Mouse (Mus musculus) kidney, adult 2 months (tissue): ENCODE measurements around the gene Chrna1.

Experiments used
- CTCF ChIP-seq: fragments of 200-500 bp; conservative IDR thresholded peaks from 2 replicates; pipeline ENCODE4 v1.5.1; 2011; ENCODE audit warnings: low read depth, mild to moderate bottlenecking, control low read depth, low read length, moderate library complexity, mixed read lengths; ENCODE audit not compliant: insufficient read depth, insufficient read length
- POLR2A ChIP-seq: fragments of 200-500 bp; IDR thresholded peaks from one replicate; pipeline ENCODE4 v1.6.1; 2011; ENCODE audit warnings: low read depth, low read length, control low read depth

DNA sequence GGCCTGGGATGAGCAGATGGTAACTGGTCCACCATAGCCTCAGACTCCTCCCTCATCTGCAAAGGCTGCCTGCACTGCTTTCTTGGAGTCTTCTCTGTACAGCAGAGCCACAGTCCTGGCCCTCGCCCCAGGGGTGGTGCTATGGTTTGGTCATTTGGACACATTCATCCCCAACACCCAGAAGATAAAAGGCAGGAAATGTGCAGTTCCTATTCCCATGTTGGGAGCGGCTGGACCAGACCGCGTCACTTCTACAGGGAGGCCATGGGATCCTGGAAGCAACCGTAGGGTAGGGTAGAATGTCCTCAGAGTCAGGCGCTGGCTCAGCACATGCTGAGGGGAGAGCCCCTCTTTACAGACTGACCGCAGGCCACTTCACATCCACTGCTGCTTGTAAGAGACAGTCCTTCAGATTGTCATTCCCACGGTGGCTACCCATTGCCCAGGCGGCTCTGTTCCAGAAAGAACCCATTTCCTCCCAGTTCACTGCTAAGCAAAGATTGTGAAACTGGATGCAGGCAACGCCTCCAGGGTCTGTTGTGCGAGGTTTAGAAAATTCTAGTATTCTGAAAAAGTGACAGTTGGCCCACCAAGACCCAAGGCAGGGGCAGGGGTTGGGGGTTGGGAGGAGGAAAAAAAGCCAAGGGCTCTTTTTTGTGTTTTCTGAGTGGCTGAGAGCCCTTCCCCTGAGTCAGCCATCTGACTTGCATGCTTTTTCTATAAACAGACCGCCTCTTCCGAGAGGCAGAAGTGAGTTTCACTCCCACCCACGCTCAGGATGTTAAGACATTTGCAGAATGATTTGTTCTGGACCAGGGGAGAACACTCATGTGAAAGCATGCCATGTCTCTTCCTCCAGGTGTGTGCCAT is 12.3 kb upstream of the Chrna1 start:
- no peak for TF ChIP-seq CTCF
- no peak for TF ChIP-seq POLR2A
